Mouse (Mus musculus): ENCODE data around the gene Alx3.

Alx3 gene

GRCm38 (mm10) chr3:107582875-107583767 lies 11.7 kb upstream of the Alx3 start:
- no peak for DNase-seq (ENCODE audit: low spot score)

GRCm38 (mm10) chr3:107583893-107584292 lies 10.9 kb upstream of the Alx3 start:
- DNase-seq (ENCODE audit: low spot score): no peak

- no peak for DNase-seq (ENCODE audit: low spot score)
Measured at GRCm38 (mm10) chr3:107586504-107586903, 8.3 kb upstream of the Alx3 start.

GRCm38 (mm10) chr3:107591612-107592011 lies 3.2 kb upstream of the Alx3 start:
- DNase-seq (ENCODE audit: low spot score): no peak

GRCm38 (mm10) chr3:107593632-107594031 lies 1.2 kb upstream of the Alx3 start:
- DNase-seq (ENCODE audit: low spot score): no peak

- DNase-seq (ENCODE audit: low spot score): no peak
Measured at GRCm38 (mm10) chr3:107595264-107595937, 570 bp downstream of the Alx3 start.

GRCm38 (mm10) chr3:107595938-107596461 lies 1.2 kb downstream of the Alx3 start:
- no peak for DNase-seq (ENCODE audit: low spot score)

- no peak for DNase-seq (ENCODE audit: low spot score)
Measured at GRCm38 (mm10) chr3:107596559-107596958, 1.7 kb downstream of the Alx3 start.

- no peak for DNase-seq (ENCODE audit: low spot score)
Measured at GRCm38 (mm10) chr3:107597134-107597533, 2.3 kb downstream of the Alx3 start.

GRCm38 (mm10) chr3:107597586-107598389 lies 3.0 kb downstream of the Alx3 start:
- no peak for DNase-seq (ENCODE audit: low spot score)

- no peak for DNase-seq (ENCODE audit: low spot score)
Measured at GRCm38 (mm10) chr3:107600127-107600526, 5.3 kb downstream of the Alx3 start.

GRCm38 (mm10) chr3:107605304-107605703 lies 10.5 kb downstream of the Alx3 start:
- no peak for DNase-seq (ENCODE audit: low spot score)

GRCm38 (mm10) chr3:107607221-107607620 lies 12.4 kb downstream of the Alx3 start:
- no peak for DNase-seq (ENCODE audit: low spot score)

GRCm38 (mm10) chr3:107608808-107609207 lies 14.0 kb downstream of the Alx3 start:
- DNase-seq (ENCODE audit: low spot score): no peak

- DNase-seq (ENCODE audit: low spot score): no peak
Measured at GRCm38 (mm10) chr3:107609376-107609775, 14.5 kb downstream of the Alx3 start.

GRCm38 (mm10) chr3:107611394-107611793 lies 16.6 kb downstream of the Alx3 start:
- DNase-seq (ENCODE audit: low spot score): no peak

- DNase-seq (ENCODE audit: low spot score): no peak
Measured at GRCm38 (mm10) chr3:107612902-107613525, 18.2 kb downstream of the Alx3 start.

GRCm38 (mm10) chr3:107617800-107618199 lies 23.0 kb downstream of the Alx3 start:
- DNase-seq (ENCODE audit: low spot score): no peak

- no peak for DNase-seq (ENCODE audit: low spot score)
Measured at GRCm38 (mm10) chr3:107619911-107620310, 25.1 kb downstream of the Alx3 start.

- no peak for DNase-seq (ENCODE audit: low spot score)
Measured at GRCm38 (mm10) chr3:107621286-107622075, 26.6 kb downstream of the Alx3 start.

GRCm38 (mm10) chr3:107622537-107622936 lies 27.7 kb downstream of the Alx3 start:
- no peak for DNase-seq (ENCODE audit: low spot score)

Measured in ovary, adult 18-20 months (tissue).